Mouse (Mus musculus) hindbrain, embryonic 10.5 days (tissue): ENCODE data around the gene Rbpjl. TPM values are rescaled to one million over a fixed set of nuclear protein-coding genes. Genes with fewer than 3 reads are reported as not detected.

Experiments used
- DNase-seq: peaks from one replicate; pipeline ENCODE4 v3.0.0-alpha.2; 2017; ENCODE audit warnings: low spot score
- H3K27ac ChIP-seq: fragments of 300-500 bp; sonication (generic); 2 replicates; pipeline ENCODE4 v1.5.1; 2016; ENCODE audit warnings: mild to moderate bottlenecking, moderate library complexity
- H3K27me3 ChIP-seq: fragments of 300-500 bp; sonication (generic); 2 replicates; pipeline ENCODE4 v1.6.1; 2016; ENCODE audit warnings: mild to moderate bottlenecking; ENCODE audit not compliant: poor library complexity, insufficient read depth, severe bottlenecking
- H3K36me3 ChIP-seq: fragments of 300-500 bp; sonication (generic); 2 replicates; pipeline ENCODE4 v1.6.1; 2016; ENCODE audit warnings: mild to moderate bottlenecking, moderate library complexity
- H3K4me1 ChIP-seq: fragments of 300-500 bp; sonication (generic); replicated peaks from 2 replicates; pipeline ENCODE4 v1.6.1; 2016; ENCODE audit warnings: mild to moderate bottlenecking
- H3K4me3 ChIP-seq: fragments of 300-500 bp; sonication (generic); 2 replicates; pipeline ENCODE4 v1.5.1; 2016; ENCODE audit warnings: mild to moderate bottlenecking, moderate library complexity
- H3K9me3 ChIP-seq: fragments of 300-500 bp; sonication (generic); 2 replicates; pipeline ENCODE4 v1.6.1; 2016; ENCODE audit warnings: mild to moderate bottlenecking, moderate library complexity
- WGBS: fragments of 180-500 bp; shearing (Covaris S2); methylation state at CpG from one replicate; pipeline ENCODE4 v1.1.7; 2016; 5-methylcytosine and 5-hydroxymethylcytosine counted together
- polyA plus RNA-seq: library from polyadenylated mRNA; unstranded; fragments of >200 nt; fragmentation: Nextera tagmentation; extraction: Ambion mirVana; gene quantifications from 2 replicates; pipeline ENCODE4 v1.2.1, GENCODE M21; 2016

Gene Rbpjl
- polyA plus RNA-seq, 1 experiment from 2014 or later = not detected

DNA sequence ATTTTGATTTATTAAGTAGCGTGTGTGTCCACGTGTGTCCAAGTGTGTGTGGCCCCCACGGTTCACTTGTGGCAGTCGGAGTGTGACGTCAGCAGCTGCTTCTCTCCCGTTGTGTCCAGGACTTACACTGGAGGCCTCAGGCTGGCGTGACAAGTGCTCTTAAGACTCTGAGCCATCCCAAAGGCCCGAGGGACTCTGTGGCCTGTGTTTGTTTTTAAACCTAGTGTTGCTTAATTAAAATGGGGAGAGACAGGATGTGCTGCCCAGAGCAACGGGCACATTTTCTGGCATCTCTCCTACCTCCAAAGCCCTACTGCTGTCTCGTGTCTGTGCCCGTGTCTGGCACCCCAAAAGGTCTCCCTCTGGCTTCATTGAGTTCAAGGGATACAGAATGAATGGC lies 20.5 kb downstream of the Rbpjl start:
- Histone ChIP-seq H3K4me3 (no peak overlapping the region), H3K4me1 (peaks cover 14% of the 10 kb centered on the region), H3K9me3 (no peaks in the 10 kb centered on the region), H3K27ac (no peak overlapping the region), H3K36me3 (peaks cover 7% of the 10 kb centered on the region; the same call in 1 of the 2 replicates), H3K27me3 (peaks cover 9% of the 10 kb centered on the region; the same call in 1 of the 2 replicates)
- WGBS = 90% methylated on average over 11 of the region's 11 CpGs
- no peak for DNase-seq

DNA sequence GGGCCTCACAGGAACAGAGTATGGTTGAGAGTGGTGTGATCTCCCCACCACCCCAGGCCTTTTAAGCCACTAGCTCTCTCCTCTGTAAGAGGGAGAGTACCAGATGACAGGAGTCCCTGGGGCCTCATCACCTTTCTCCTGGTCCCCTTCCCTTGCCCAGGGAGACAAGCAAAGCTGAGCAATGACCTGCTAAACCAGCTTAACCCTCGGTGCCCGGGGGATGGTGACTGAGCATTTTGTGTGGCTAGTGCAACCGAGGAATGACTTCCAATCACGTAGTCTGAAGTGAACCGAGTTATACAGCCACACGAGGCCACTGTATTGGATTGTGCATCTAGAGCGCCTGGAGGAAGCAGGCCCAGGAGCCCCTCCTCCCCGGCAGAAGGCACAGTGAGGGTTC lies 21.5 kb downstream of the Rbpjl start:
- H3K4me1 ChIP-seq = peaks cover 18% of the 10 kb centered on the region
- WGBS = 88% methylated on average over 8 of the region's 8 CpGs
- H3K9me3 ChIP-seq = no peaks in the 10 kb centered on the region
- DNase-seq = no peak
- no peak overlapping the region for H3K27ac ChIP-seq
- peaks cover 12% of the 10 kb centered on the region; the same call in 1 of the 2 replicates for H3K36me3 ChIP-seq
- no peak overlapping the region for H3K4me3 ChIP-seq
- peaks cover 19% of the 10 kb centered on the region for H3K27me3 ChIP-seq

DNA sequence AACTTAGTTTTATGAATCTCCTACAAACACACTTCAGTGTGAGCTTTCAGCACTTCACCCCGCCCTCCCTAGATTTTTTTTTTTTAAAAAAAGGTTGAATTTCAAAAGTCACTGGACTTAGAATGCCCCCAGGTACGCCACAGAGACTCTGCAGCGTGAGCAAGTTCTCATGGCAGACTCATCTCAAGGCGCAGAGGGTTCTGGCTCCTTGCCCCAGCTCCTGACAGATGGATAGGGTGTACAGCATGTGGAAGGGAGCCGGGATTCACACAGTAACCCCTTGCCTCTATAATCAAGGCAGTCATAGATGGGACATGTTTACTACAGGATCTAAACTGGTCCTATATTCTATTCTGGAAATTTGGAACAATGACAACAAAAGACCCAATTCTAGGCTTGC lies 22.5 kb downstream of the Rbpjl start:
- peaks cover 12% of the 10 kb centered on the region; the same call in 1 of the 2 replicates for H3K36me3 ChIP-seq
- no peaks in the 10 kb centered on the region for H3K9me3 ChIP-seq
- no peak overlapping the region for H3K4me3 ChIP-seq
- peaks cover 18% of the 10 kb centered on the region for H3K4me1 ChIP-seq
- H3K27ac ChIP-seq = no peak overlapping the region
- no peak for DNase-seq
- 89% methylated on average over 5 of the region's 5 CpGs for WGBS
- H3K27me3 ChIP-seq = peaks cover 28% of the 10 kb centered on the region

DNA sequence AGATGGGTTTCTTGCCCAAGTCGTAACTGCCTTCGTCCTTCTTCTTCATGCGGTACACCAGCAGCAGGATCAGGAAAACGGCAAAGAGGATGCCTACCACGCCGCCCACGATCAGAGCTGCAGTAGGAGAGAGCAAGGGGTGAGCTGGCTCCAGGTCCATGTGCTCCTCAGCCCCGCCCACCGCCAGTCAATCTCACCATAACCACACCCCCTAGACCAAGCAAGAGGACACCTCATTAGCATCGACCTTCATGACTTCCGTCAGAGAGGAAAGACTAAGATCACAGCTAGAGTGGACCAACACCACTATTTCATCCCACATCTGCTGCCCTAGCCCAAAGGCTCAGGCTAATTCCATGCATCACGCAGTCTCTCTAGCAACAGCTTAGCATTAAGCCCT lies 23.2 kb downstream of the Rbpjl start:
- H3K9me3 ChIP-seq = no peaks in the 10 kb centered on the region
- no peak for DNase-seq
- 33% methylated on average over 12 of the region's 12 CpGs for WGBS
- no peak overlapping the region for H3K27ac ChIP-seq
- H3K4me1 ChIP-seq = peaks cover 26% of the 10 kb centered on the region
- H3K36me3 ChIP-seq = peaks cover 12% of the 10 kb centered on the region; the same call in 1 of the 2 replicates
- peaks cover 32% of the 10 kb centered on the region for H3K27me3 ChIP-seq
- no peak overlapping the region for H3K4me3 ChIP-seq

DNA sequence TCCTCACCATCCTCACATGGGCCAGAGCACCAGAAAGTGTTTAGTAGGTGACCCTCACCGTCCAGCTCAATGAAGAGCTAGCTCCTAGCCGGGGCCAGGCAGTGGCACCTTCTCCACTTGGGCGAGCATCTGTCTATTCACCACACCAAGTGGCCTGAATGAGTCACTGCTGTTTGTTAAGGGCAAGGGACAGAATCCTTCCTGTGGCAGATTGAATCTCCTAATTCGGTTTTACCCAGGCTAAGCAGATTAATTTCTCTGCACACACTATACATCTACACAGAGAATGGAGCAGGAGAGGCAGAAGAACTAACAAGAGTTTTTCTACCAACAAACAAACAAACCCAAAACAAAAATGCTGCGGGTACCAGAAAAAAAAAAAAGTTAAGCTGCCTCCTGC lies 24.0 kb downstream of the Rbpjl start:
- Histone ChIP-seq H3K36me3 (peaks cover 12% of the 10 kb centered on the region; the same call in 1 of the 2 replicates), H3K4me1 (peaks cover 34% of the 10 kb centered on the region), H3K4me3 (no peak overlapping the region), H3K27me3 (peaks cover 37% of the 10 kb centered on the region), H3K9me3 (no peaks in the 10 kb centered on the region), H3K27ac (no peak overlapping the region)
- 86% methylated on average over 5 of the region's 5 CpGs for WGBS
- DNase-seq = no peak

DNA sequence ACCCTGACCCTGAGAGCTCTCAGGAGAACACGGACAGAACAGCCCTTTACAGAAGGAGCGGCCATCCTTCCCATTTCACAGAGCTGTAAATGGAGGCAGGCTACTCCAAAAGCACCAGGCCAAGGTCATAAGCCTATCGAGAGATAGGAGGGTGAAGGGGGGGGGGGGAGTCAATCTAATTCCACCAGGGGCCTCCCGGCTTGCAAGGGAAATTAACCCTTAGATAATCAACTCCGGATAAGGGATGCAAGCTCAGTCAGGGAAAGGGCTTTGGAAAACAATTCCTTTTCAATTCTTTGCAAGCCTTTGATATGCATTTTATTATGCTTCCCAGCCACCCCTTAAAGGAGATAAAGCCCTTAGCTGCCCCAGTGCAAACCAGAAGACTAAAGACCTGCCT lies 25.5 kb downstream of the Rbpjl start:
- H3K4me1 ChIP-seq = peaks cover 49% of the 10 kb centered on the region
- H3K36me3 ChIP-seq = peaks cover 12% of the 10 kb centered on the region; the same call in 1 of the 2 replicates
- H3K27me3 ChIP-seq = peaks cover 37% of the 10 kb centered on the region
- no peak overlapping the region for H3K27ac ChIP-seq
- 44% methylated on average over 5 of the region's 5 CpGs for WGBS
- no peak overlapping the region for H3K4me3 ChIP-seq
- no peaks in the 10 kb centered on the region for H3K9me3 ChIP-seq
- no peak for DNase-seq

DNA sequence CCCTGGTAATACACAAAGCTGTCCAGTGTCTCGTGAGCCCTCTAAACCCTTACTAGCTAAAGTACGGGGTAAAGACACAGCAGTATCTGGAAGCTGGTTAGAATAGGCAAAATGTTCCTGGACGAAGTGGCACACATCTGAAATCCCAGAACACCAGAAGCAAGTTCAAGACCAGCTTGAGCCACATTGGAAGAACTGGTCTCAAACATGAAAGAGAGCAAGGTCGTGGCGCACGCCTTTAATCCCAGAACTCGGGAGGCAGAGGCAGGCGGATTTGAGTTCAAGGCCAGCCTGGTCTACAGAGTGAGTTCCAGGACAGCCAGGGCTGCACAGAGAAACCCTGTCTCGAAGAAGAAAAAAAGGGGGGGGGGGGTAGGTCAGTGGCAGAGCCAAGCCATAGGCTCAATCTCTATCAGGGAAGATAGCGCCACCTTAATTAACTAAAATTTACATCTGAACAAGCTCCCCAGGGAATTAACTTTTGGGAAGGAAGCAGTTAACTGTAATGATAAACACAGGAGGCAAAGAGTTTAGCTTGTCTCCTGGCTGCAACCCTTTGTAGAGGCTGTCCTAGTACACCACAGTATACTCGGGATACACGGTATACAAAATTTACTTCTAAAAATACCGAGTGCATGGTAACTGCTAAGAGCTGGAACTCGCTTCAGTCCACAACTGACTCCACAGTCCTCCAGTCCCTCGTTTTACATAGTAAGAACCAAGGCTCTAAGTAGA lies 27.1 kb downstream of the Rbpjl start:
- Histone ChIP-seq H3K36me3 (0 out of 2 replicates have a peak, but pooled peaks cover 10% of the 10 kb centered on the region), H3K9me3 (no peaks in the 10 kb centered on the region), H3K27ac (no peak overlapping the region), H3K4me1 (peaks cover 53% of the 10 kb centered on the region), H3K4me3 (no peak overlapping the region), H3K27me3 (peaks cover 37% of the 10 kb centered on the region)
- DNase-seq = no peak
- WGBS = 42% methylated on average over 15 of the region's 15 CpGs

DNA sequence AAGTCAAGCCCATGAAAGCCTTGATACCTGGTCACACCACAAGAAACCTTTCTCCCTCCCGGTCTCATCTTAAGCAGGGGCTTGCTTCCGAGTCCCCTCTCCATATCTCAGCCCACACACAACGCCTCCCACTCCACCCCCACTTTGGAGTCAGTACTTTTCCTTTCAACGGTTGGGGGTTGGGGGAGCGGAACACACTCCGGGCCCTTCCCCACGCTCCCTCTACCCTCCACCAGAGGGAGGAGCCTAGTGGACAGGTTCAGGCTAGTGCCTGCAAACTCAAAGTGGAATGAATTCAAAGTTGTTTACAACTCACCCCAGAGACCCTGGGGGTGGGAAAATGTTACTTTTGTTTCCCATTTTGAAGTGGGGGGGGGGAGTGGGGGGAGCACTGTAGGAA lies 27.8 kb downstream of the Rbpjl start:
- peaks cover 58% of the 10 kb centered on the region for H3K4me1 ChIP-seq
- peaks cover 37% of the 10 kb centered on the region for H3K27me3 ChIP-seq
- WGBS = 18% methylated on average over 7 of the region's 7 CpGs
- H3K36me3 ChIP-seq = 0 out of 2 replicates have a peak, but pooled peaks cover 10% of the 10 kb centered on the region
- DNase-seq = peak; percentile 21
- H3K27ac ChIP-seq = peak overlapping the region; percentile 31; the same call in 1 of the 2 replicates
- no peak overlapping the region for H3K4me3 ChIP-seq
- no peaks in the 10 kb centered on the region for H3K9me3 ChIP-seq

DNA sequence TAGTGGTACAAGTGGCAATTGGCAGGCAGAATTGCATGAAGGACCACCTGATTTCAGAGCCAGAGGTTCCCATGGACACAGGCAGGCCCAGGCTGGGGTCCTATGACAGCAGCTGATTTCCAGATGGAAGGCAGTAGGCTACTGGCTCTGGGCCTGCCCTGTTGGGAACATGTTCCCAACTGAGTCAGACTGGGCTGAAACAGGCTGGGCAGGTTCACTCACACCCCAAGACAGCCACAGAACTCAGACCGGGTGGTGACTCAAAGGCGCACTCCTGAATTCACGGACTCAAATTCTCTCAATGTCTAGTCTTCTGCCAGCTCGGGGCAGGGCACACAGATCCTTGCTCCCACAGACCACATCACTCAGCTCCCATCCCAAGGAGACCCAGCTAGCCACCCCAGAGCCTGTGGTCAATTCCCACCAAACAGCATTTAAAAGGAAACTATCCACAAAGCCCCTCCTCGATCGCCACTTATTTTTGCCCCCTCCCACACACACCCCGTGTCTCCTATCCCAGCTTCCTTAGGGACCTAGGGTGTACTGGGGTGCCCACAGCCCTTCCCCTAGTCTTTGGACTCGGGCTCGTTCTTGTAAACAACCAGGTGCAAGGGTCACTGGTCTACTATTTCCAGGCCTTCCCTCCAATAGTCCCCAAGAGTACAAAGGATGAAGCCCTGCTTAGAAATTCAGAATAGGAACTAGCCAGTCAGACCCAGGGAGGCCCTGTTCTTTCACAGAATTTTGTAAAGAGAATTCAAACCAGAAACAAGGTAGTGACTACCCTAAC lies 28.9 kb downstream of the Rbpjl start:
- peak overlapping the region; percentile 65 for H3K27ac ChIP-seq
- DNase-seq = peak; percentile 18
- H3K9me3 ChIP-seq = no peaks in the 10 kb centered on the region
- peaks cover 69% of the 10 kb centered on the region for H3K4me1 ChIP-seq
- 0 out of 2 replicates have a peak, but pooled peaks cover 10% of the 10 kb centered on the region for H3K36me3 ChIP-seq
- WGBS = 61% methylated on average over 9 of the region's 9 CpGs
- peaks cover 37% of the 10 kb centered on the region for H3K27me3 ChIP-seq
- H3K4me3 ChIP-seq = no peak overlapping the region

DNA sequence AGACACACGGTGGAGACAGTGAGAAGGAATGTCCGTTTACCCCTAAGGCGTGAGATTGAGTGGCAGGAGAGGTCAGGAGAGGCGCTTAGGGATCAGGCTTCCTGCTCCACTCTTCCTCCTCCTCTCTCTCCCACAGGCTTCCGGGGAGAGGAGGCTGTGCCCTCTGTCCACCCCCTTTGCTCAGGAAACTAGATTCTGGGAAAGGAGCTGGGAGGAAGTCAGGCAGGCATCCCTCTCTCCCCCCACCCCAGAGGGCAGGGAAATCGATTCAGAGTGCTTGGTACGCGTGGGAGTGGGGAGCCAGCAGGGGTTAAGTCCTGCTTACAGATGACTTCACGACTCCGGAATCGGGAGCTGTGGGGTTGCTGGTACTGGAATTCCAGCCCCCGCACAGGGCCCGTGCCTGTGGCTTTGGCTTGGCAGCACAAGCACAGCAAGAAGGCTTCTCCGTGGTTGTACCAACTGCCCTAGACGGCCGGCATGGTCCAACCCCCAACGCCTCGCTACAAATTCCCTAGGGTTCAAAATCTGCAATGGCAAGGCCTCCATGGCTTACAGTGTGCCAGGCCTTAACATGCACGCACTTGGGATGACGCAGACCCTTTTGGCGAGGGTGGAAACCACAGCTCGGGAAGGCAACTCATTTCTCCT lies 29.7 kb downstream of the Rbpjl start:
- Histone ChIP-seq H3K4me1 (peaks cover 73% of the 10 kb centered on the region), H3K36me3 (0 out of 2 replicates have a peak, but pooled peaks cover 10% of the 10 kb centered on the region), H3K9me3 (no peaks in the 10 kb centered on the region), H3K27ac (peak overlapping the region; percentile 65), H3K4me3 (no peak overlapping the region; the same call in 1 of the 2 replicates), H3K27me3 (peaks cover 36% of the 10 kb centered on the region)
- peak; percentile 28 for DNase-seq
- WGBS = 33% methylated on average over 22 of the region's 22 CpGs

DNA sequence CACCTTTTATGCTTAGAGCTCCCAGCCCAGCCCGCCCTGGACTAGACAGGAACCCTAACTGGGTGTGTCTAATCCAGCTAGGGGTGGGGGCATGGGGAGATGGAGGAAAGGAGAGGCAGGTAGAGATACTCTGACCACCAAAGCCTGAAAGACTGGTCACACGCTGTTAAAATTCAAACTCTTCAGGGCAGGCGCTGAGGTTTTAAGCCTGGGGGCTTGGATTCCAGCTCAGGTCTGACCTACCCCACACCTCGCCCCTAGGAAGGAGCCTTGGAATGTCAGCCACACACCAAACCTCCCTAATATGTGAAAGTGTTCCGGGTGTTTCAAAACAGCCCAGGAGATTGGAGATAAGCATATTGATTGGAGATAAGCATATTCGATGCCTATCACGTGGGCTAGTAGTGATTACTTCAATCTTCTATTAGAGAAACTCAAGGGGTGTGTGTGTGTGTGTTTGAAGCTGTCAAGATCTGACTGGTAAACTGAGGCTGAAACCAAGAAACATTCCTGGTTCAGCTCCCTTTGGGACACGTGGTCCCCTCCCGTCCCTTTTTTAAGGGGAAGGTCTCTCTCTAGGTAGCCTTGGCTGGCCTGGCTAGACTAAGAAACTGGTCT lies 30.4 kb downstream of the Rbpjl start:
- no peak for DNase-seq
- 0 out of 2 replicates have a peak, but pooled peaks cover 5% of the 10 kb centered on the region for H3K36me3 ChIP-seq
- peaks cover 68% of the 10 kb centered on the region for H3K4me1 ChIP-seq
- peak overlapping the region; percentile 65; the same call in 1 of the 2 replicates for H3K27ac ChIP-seq
- no peaks in the 10 kb centered on the region for H3K9me3 ChIP-seq
- 81% methylated on average over 9 of the region's 9 CpGs for WGBS
- H3K4me3 ChIP-seq = no peak overlapping the region
- H3K27me3 ChIP-seq = peaks cover 29% of the 10 kb centered on the region

DNA sequence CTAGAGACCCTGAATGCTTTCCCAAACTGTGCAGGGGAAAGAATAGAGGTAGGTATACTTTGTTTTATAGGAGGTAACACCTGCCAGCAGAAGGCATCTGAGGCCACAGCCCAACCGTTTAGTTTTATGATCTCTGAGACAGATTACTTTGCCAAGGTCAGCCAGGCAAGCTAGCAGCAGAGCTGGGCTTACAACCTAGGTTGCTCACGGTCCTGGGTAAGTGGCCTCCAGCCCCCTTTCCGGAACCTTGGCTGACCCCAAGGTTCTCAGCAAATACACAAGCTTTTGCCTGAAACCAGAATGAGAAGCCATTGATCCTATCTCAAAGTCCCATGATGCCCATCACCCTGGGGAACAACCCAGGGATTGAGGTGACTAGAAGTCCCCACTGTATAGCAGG lies 31.7 kb downstream of the Rbpjl start:
- no peak overlapping the region for H3K27ac ChIP-seq
- H3K4me1 ChIP-seq = peaks cover 57% of the 10 kb centered on the region
- no peak for DNase-seq
- no peaks in the 10 kb centered on the region for H3K36me3 ChIP-seq
- no peak overlapping the region for H3K4me3 ChIP-seq
- no peaks in the 10 kb centered on the region for H3K9me3 ChIP-seq
- whole genome bisulfite sequencing = 89% methylated on average over 3 of the region's 3 CpGs
- H3K27me3 ChIP-seq = peaks cover 19% of the 10 kb centered on the region
